Mouse (Mus musculus) gastrocnemius, postnatal 36 days (tissue): Measurements from ENCODE around the gene Atp1a4. TPM values are rescaled to one million over a fixed set of nuclear protein-coding genes. Genes with fewer than 3 reads are reported as not detected.

ENCODE experiments used
- DNase-seq, 2 experiments: peaks; one replicate each; pipeline ENCODE4 v3.0.0; 2022
- intact Hi-C: fragments of 180-260 bp; cut with DNase I; formaldehyde crosslinking; loops from one replicate; pipeline ENCODE4 v1.15.1; 2025
- total RNA-seq, 2 experiments: library from RNA; stranded (reverse); gene quantifications; 2 replicates each; pipeline ENCODE4 v1.2.3; 2021

The Atp1a4 gene
- total RNA-seq, 2 experiments from 2014 or later: 0.51 to 0.72 TPM

GRCm38 (mm10) chr1:172201967-172202880 is 56.0 kb downstream of the Atp1a4 start:
- intact Hi-C loops: loop anchor here (10.0 kb wide), 1 partner anchor 57 kb away; the partner anchor contains the start of gene Dcaf8
- no peak for DNase-seq

DNA sequence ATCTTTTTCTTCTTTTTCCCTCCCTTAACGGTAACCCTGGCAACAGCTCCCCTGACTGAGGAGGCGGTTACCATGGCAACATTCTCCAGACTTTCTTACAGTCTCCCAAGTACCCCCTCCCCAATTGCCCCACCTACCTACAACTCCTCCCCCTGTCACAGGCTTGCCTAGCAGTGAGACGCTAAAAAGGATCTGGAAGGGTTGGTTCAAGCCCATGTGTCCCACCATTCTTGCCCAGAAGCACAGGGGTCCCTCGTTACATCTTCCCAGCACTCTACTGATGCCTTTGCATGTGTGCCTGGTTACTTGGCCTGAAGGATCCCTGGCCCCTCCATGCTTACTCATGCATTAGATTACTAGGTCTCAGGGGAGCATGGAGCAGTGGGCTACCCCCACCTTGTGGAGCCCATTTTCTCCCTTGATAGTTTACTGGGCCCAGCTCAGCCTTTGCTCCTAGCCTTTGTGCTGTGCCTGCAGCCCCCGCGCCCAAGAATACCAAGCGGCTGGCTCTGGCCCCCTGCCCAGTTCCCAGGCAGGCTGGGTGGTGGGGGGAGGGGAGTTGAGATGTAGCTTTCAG is 57.3 kb downstream of the Atp1a4 start:
- intact Hi-C loops: loop anchor here (10.0 kb wide), 1 partner anchor 56 kb away; the partner anchor contains the start of gene Dcaf8
- no peak for DNase-seq

- DNase-seq: no peak
- intact Hi-C loops: loop anchor here (10.0 kb wide), 1 partner anchor 55 kb away; the partner anchor contains the start of gene Dcaf8
Measured at GRCm38 (mm10) chr1:172200161-172200560, 58.1 kb downstream of the Atp1a4 start.

DNA sequence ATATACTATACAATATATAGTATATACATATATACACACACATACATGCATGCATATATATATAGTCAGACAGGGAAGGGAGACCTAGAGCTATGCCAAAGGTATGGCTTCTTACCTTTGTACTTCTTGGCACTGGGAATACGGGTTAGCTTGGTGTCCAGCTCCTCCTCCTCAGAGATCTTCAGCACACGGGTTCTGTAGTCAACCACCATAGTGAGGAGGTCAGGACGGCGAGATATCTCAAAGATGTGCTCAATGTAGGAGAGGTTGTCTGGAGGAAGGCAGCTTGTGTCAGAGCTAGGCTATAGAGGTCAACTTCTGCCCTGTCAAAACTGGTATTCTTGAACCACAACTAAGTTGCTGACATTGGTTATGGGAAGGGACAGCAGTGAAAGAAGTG is 59.2 kb downstream of the Atp1a4 start:
- intact Hi-C loops: no loop called here
- no peak for DNase-seq

DNA sequence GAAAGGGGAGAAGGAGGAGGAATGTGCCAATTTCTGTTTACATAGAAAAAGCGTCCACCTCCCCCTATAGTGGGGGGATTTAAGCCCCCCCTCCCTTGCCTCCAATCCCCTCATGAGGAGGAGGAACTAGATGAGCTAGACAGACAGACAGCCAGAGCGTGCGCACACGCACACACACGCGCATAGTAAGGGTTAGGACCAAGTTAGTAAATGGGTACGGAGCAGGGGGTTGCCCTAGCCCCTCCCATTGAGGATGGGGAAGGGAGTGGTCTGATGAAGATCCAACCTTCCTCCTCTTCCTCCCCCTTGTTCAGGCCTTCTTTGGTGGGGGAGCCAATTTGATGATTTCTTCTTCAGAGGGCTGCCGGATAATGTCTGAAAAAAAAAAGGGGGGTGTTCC is 59.9 kb downstream of the Atp1a4 start:
- intact Hi-C loops: no loop called here

DNA sequence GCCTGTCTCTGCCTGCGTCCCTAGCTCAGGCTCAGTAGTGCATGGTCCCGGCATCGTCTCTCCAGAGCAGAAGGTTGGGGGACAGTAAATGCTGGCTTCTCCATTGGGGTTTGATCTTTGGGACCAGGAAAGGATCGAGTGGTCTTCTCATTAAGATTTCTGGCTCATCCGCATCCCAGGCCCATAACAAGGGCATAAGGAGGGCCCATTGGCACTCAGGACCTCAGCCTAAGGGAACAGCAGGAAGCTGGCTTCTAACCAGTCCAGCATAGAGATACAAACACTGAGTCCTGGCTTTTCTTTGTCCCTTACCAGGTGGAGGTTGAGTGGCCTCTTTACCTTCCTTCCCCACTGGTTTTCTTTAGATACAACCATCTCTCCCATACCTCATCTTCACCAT is 60.4 kb downstream of the Atp1a4 start:
- intact Hi-C loops: no loop called here
- DNase-seq: no peak

More for the DNA sequence above, 59.9 kb downstream of the Atp1a4 start:
- no peak for DNase-seq

- intact Hi-C loops: no loop called here
- no peak for DNase-seq
Measured at GRCm38 (mm10) chr1:172197146-172197545, 61.1 kb downstream of the Atp1a4 start.

DNA sequence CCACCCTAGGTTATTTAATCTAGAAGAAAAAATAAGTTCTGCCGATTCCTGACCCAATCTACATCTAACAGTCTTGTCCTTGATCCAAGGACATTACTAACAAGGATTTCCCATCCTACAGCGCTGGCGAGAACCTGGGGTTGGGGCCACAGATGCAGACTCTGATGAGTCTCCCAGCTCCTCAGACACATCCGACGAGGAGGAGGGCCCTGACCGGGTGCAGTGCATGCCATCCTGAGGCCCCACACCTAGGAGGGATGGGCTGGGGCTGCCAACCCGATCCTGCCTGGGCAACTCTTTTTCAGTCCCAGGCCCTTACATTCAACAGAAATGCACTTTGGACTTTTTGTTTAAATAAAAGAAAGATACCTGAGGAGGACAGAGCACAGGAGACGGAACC is 63.8 kb downstream of the Atp1a4 start:
- no peak for DNase-seq
- intact Hi-C loops: no loop called here

DNA sequence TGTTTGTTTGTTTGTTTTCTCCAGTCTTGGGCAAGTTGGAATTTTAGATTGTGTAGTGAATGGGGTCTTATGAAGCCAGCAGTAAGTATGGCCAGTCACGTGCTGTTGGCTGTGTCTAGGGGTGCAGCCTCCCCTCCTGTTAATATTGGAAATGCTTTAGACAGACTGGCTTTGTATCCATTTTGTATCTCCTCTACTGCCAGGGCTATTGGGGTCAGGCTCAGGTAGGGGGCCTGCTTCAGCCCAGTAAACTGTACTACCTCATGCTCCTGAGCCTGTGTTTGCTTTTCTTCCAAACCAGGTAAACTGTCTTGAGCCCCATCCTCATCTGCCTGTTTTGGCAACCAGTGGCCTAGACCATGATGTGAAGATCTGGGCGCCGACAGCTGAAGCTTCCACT is 66.0 kb downstream of the Atp1a4 start:
- DNase-seq: no peak
- intact Hi-C loops: no loop called here

GRCm38 (mm10) chr1:172191578-172191977 is 66.6 kb downstream of the Atp1a4 start:
- no peak for DNase-seq
- intact Hi-C loops: no loop called here

DNA sequence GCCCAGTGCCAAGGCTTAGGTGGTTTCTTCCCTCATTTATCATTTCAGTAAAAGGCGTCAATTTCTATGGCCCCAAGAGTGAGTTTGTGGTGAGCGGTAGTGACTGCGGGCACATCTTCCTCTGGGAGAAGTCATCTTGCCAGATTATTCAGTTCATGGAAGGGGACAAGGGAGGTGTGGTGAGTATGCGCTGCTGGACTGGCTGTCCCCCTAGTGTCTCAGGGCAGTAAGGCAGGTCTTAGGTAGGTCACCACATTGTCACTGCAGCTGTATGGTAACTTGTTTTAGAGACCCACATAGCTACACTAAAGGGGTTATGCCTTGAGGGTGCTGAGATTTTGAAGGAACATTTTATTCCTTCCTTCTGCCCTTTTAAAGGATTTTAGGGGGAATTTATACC is 69.3 kb downstream of the Atp1a4 start:
- DNase-seq: no peak
- intact Hi-C loops: no loop called here

GRCm38 (mm10) chr1:172186401-172187289 is 71.6 kb downstream of the Atp1a4 start:
- intact Hi-C loops: no loop called here
- no peak for DNase-seq

GRCm38 (mm10) chr1:172183915-172184314 is 74.3 kb downstream of the Atp1a4 start:
- intact Hi-C loops: no loop called here
- DNase-seq: no peak

- no peak for DNase-seq
- intact Hi-C loops: no loop called here
Measured at GRCm38 (mm10) chr1:172183056-172183455, 75.2 kb downstream of the Atp1a4 start.

DNA sequence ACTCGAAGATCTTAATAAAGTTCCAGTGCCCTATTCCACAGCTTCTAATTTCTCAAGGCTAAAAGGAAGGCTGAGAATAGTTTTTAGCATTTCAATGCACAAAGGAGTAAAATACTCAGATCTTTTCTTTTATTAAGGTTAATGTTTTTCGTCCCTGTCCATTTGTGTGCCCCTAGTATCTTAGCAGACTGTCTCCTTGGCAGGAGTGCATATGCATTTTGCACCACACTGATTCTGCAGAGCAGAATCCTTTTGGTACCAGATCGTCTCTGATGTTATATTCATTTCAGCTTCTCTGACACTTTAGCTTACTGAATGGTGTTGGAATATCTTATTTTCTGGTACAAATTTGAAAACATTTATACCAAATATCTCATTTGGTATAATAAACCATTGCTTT is 76.4 kb downstream of the Atp1a4 start:
- no peak for DNase-seq
- intact Hi-C loops: no loop called here

GRCm38 (mm10) chr1:172180881-172181280 is 77.3 kb downstream of the Atp1a4 start:
- no peak for DNase-seq

GRCm38 (mm10) chr1:172179102-172179501 is 79.1 kb downstream of the Atp1a4 start:
- intact Hi-C loops: no loop called here
- DNase-seq: no peak

More at GRCm38 (mm10) chr1:172180881-172181280, 77.3 kb downstream of the Atp1a4 start:
- intact Hi-C loops: no loop called here

GRCm38 (mm10) chr1:172177791-172178190 is 80.4 kb downstream of the Atp1a4 start:
- DNase-seq: no peak
- intact Hi-C loops: no loop called here
